Mouse (Mus musculus): Measurements from ENCODE around the gene Shpk. TPM values are rescaled to one million over a fixed set of nuclear protein-coding genes. Genes with fewer than 3 reads are reported as not detected.

Gene Shpk
- polyA plus RNA-seq, 1 experiment from 2014 or later, result 1.0 TPM

- Histone ChIP-seq H3K9ac (ENCODE audit: low read length) (no peak overlapping the region), H3K27ac (replicated peaks; ENCODE audit: low read depth, low read length) (no peak overlapping the region), H3K9me3 (ENCODE audit: control insufficient read depth, low read length) (no peaks in the 10 kb centered on the region), H3K4me1 (ENCODE audit: control insufficient read depth, insufficient read depth, low read length) (no peaks in the 10 kb centered on the region), H3K4me3 (ENCODE audit: low read depth, low read length) (no peak overlapping the region), H3K4me2 (ENCODE audit: low read depth, severe bottlenecking) (no peak overlapping the region), H3K27me3 (ENCODE audit: control insufficient read depth, insufficient read depth, low read length) (no peaks in the 10 kb centered on the region), H3K36me3 (ENCODE audit: control insufficient read depth, insufficient read depth, low read length) (no peaks in the 10 kb centered on the region; the same call in 1 of the 2 replicates)
- ATAC-seq (ENCODE audit: insufficient number of reproducible peaks, low FRiP score, low TSS enrichment, low read depth) (no peak), DNase-seq (ENCODE audit: low spot score) (peak; percentile 68)
- 45% methylated on average over 4 of the region's 4 CpGs for WGBS
Observed at GRCm38 (mm10) chr11:73169231-73169630, 30.0 kb upstream of the Shpk start.

- Histone ChIP-seq H3K27ac (replicated peaks; ENCODE audit: low read depth, low read length) (no peak overlapping the region), H3K4me3 (ENCODE audit: low read depth, low read length) (no peak overlapping the region), H3K4me1 (ENCODE audit: control insufficient read depth, insufficient read depth, low read length) (peaks cover 8% of the 10 kb centered on the region), H3K9me3 (ENCODE audit: control insufficient read depth, low read length) (no peaks in the 10 kb centered on the region), H3K9ac (ENCODE audit: low read length) (no peak overlapping the region), H3K4me2 (ENCODE audit: low read depth, severe bottlenecking) (no peak overlapping the region), H3K27me3 (ENCODE audit: control insufficient read depth, insufficient read depth, low read length) (no peaks in the 10 kb centered on the region), H3K36me3 (ENCODE audit: control insufficient read depth, insufficient read depth, low read length) (peaks cover 2% of the 10 kb centered on the region; the same call in 1 of the 2 replicates)
- WGBS, result 76% methylated on average over 5 of the region's 5 CpGs
- ATAC-seq (ENCODE audit: insufficient number of reproducible peaks, low FRiP score, low TSS enrichment, low read depth), result no peak
- DNase-seq (ENCODE audit: low spot score), result no peak
Observed at GRCm38 (mm10) chr11:73172186-73172585, 27.1 kb upstream of the Shpk start.

GRCm38 (mm10) chr11:73175612-73176011 lies 23.6 kb upstream of the Shpk start:
- DNase-seq (ENCODE audit: low spot score), result no peak
- Histone ChIP-seq H3K27ac (replicated peaks; ENCODE audit: low read depth, low read length) (no peak overlapping the region), H3K9me3 (ENCODE audit: control insufficient read depth, low read length) (no peaks in the 10 kb centered on the region), H3K27me3 (ENCODE audit: control insufficient read depth, insufficient read depth, low read length) (no peaks in the 10 kb centered on the region), H3K9ac (ENCODE audit: low read length) (peak overlapping the region; percentile 89; the same call in 1 of the 2 replicates), H3K4me1 (ENCODE audit: control insufficient read depth, insufficient read depth, low read length) (peaks cover 11% of the 10 kb centered on the region), H3K4me3 (ENCODE audit: low read depth, low read length) (peak overlapping the region; percentile 96), H3K4me2 (ENCODE audit: low read depth, severe bottlenecking) (peak overlapping the region; percentile 68), H3K36me3 (ENCODE audit: control insufficient read depth, insufficient read depth, low read length) (peaks cover 2% of the 10 kb centered on the region; the same call in 1 of the 2 replicates)
- ATAC-seq (ENCODE audit: insufficient number of reproducible peaks, low FRiP score, low TSS enrichment, low read depth), result no peak
- WGBS, result 47% methylated on average over 8 of the region's 8 CpGs

- DNase-seq (ENCODE audit: low spot score) (no peak), ATAC-seq (ENCODE audit: insufficient number of reproducible peaks, low FRiP score, low TSS enrichment, low read depth) (no peak)
- 1% methylated on average over 15 of the region's 15 CpGs for WGBS
- Histone ChIP-seq H3K9me3 (ENCODE audit: control insufficient read depth, low read length) (no peaks in the 10 kb centered on the region), H3K36me3 (ENCODE audit: control insufficient read depth, insufficient read depth, low read length) (peaks cover 2% of the 10 kb centered on the region; the same call in 1 of the 2 replicates), H3K4me2 (ENCODE audit: low read depth, severe bottlenecking) (peak overlapping the region; percentile 68), H3K4me1 (ENCODE audit: control insufficient read depth, insufficient read depth, low read length) (peaks cover 11% of the 10 kb centered on the region), H3K4me3 (ENCODE audit: low read depth, low read length) (peak overlapping the region; percentile 96), H3K9ac (ENCODE audit: low read length) (peak overlapping the region; percentile 89), H3K27me3 (ENCODE audit: control insufficient read depth, insufficient read depth, low read length) (no peaks in the 10 kb centered on the region), H3K27ac (replicated peaks; ENCODE audit: low read depth, low read length) (no peak overlapping the region)
Observed at GRCm38 (mm10) chr11:73176186-73176585, 23.1 kb upstream of the Shpk start.

GRCm38 (mm10) chr11:73176608-73177508 lies 22.4 kb upstream of the Shpk start, which contains the start of the genes Emc6 and Tax1bp3:
Gene Emc6 (minus strand): TSS chr11:73177037.
Gene Tax1bp3 (plus strand): TSS chr11:73177083.
- no peaks in the 10 kb centered on the region for H3K27me3 ChIP-seq (ENCODE audit: control insufficient read depth, insufficient read depth, low read length)
- peaks cover 11% of the 10 kb centered on the region for H3K4me1 ChIP-seq (ENCODE audit: control insufficient read depth, insufficient read depth, low read length)
- H3K9me3 ChIP-seq (ENCODE audit: control insufficient read depth, low read length), result no peaks in the 10 kb centered on the region
- peak within 1 kb of the TSS; percentile 89 for H3K9ac ChIP-seq (ENCODE audit: low read length)
- H3K36me3 ChIP-seq (ENCODE audit: control insufficient read depth, insufficient read depth, low read length), result peaks cover 2% of the 10 kb centered on the region; the same call in 1 of the 2 replicates
- H3K27ac ChIP-seq (replicated peaks; ENCODE audit: low read depth, low read length), result peak within 1 kb of the TSS; percentile 81
- H3K4me2 ChIP-seq (ENCODE audit: low read depth, severe bottlenecking), result peak within 1 kb of the TSS; percentile 69
- under 1% methylated on average over 80 of the region's 81 CpGs for WGBS
- peak within 1 kb of the TSS; percentile 96 for H3K4me3 ChIP-seq (ENCODE audit: low read depth, low read length)
- peak; percentile 97 for ATAC-seq (ENCODE audit: insufficient number of reproducible peaks, low FRiP score, low TSS enrichment, low read depth)
- DNase-seq (ENCODE audit: low spot score), result peak; percentile 96

- ATAC-seq (ENCODE audit: insufficient number of reproducible peaks, low FRiP score, low TSS enrichment, low read depth), result peak; percentile 67
- H3K9me3 ChIP-seq (ENCODE audit: control insufficient read depth, low read length), result no peaks in the 10 kb centered on the region
- peaks cover 11% of the 10 kb centered on the region for H3K4me1 ChIP-seq (ENCODE audit: control insufficient read depth, insufficient read depth, low read length)
- H3K4me2 ChIP-seq (ENCODE audit: low read depth, severe bottlenecking), result peak overlapping the region; percentile 69
- H3K36me3 ChIP-seq (ENCODE audit: control insufficient read depth, insufficient read depth, low read length), result peaks cover 2% of the 10 kb centered on the region; the same call in 1 of the 2 replicates
- H3K27ac ChIP-seq (replicated peaks; ENCODE audit: low read depth, low read length), result peak overlapping the region; percentile 81
- peak overlapping the region; percentile 96 for H3K4me3 ChIP-seq (ENCODE audit: low read depth, low read length)
- WGBS, result 0% methylated on average over 26 of the region's 28 CpGs
- peak overlapping the region; percentile 89 for H3K9ac ChIP-seq (ENCODE audit: low read length)
- DNase-seq (ENCODE audit: low spot score), result peak; percentile 86
- no peaks in the 10 kb centered on the region for H3K27me3 ChIP-seq (ENCODE audit: control insufficient read depth, insufficient read depth, low read length)
Observed at GRCm38 (mm10) chr11:73177509-73177875, 21.8 kb upstream of the Shpk start.

GRCm38 (mm10) chr11:73177895-73178294 lies 21.4 kb upstream of the Shpk start:
- Histone ChIP-seq H3K4me2 (ENCODE audit: low read depth, severe bottlenecking) (peak overlapping the region; percentile 69), H3K4me3 (ENCODE audit: low read depth, low read length) (peak overlapping the region; percentile 96), H3K27ac (replicated peaks; ENCODE audit: low read depth, low read length) (peak overlapping the region; percentile 81), H3K36me3 (ENCODE audit: control insufficient read depth, insufficient read depth, low read length) (peaks cover 2% of the 10 kb centered on the region; the same call in 1 of the 2 replicates), H3K9ac (ENCODE audit: low read length) (peak overlapping the region; percentile 89), H3K9me3 (ENCODE audit: control insufficient read depth, low read length) (no peaks in the 10 kb centered on the region), H3K4me1 (ENCODE audit: control insufficient read depth, insufficient read depth, low read length) (peaks cover 11% of the 10 kb centered on the region), H3K27me3 (ENCODE audit: control insufficient read depth, insufficient read depth, low read length) (no peaks in the 10 kb centered on the region)
- ATAC-seq (ENCODE audit: insufficient number of reproducible peaks, low FRiP score, low TSS enrichment, low read depth) (no peak), DNase-seq (ENCODE audit: low spot score) (no peak)
- 7% methylated on average over 2 of the region's 2 CpGs for WGBS

- Histone ChIP-seq H3K9me3 (ENCODE audit: control insufficient read depth, low read length) (no peaks in the 10 kb centered on the region), H3K27me3 (ENCODE audit: control insufficient read depth, insufficient read depth, low read length) (no peaks in the 10 kb centered on the region), H3K36me3 (ENCODE audit: control insufficient read depth, insufficient read depth, low read length) (peaks cover 5% of the 10 kb centered on the region; the same call in 1 of the 2 replicates), H3K27ac (replicated peaks; ENCODE audit: low read depth, low read length) (no peak overlapping the region), H3K4me2 (ENCODE audit: low read depth, severe bottlenecking) (no peak overlapping the region), H3K4me1 (ENCODE audit: control insufficient read depth, insufficient read depth, low read length) (no peaks in the 10 kb centered on the region), H3K9ac (ENCODE audit: low read length) (no peak overlapping the region), H3K4me3 (ENCODE audit: low read depth, low read length) (no peak overlapping the region)
- DNase-seq (ENCODE audit: low spot score) (no peak), ATAC-seq (ENCODE audit: insufficient number of reproducible peaks, low FRiP score, low TSS enrichment, low read depth) (no peak)
- 97% methylated on average over 10 of the region's 10 CpGs for WGBS
Observed at GRCm38 (mm10) chr11:73185872-73186615, 13.2 kb upstream of the Shpk start.
